Mouse (Mus musculus) liver, postnatal 0 days (tissue): Measurements from ENCODE around the gene Prss12.

ENCODE experiments used
- CTCF ChIP-seq: sonication (generic); IDR thresholded peaks from 2 replicates; pipeline ENCODE4 v1.5.1; 2016; ENCODE audit warnings: antibody characterized with exemption, low read depth
- EP300 ChIP-seq: IDR thresholded peaks from 2 replicates; pipeline ENCODE4 v1.6.1; 2016; ENCODE audit warnings: antibody characterized with exemption, low read depth, mild to moderate bottlenecking

GRCm38 (mm10) chr3:123527806-123528507, 81.2 kb downstream of the Prss12 start:
- TF ChIP-seq CTCF (no peak), EP300 (no peak)
